Mouse (Mus musculus) kidney, adult 2 months (tissue): ENCODE measurements around the gene Gm1043.

Experiments
- CTCF ChIP-seq: fragments of 200-500 bp; conservative IDR thresholded peaks from 2 replicates; pipeline ENCODE4 v1.5.1; 2011; ENCODE audit warnings: low read depth, mild to moderate bottlenecking, control low read depth, low read length, moderate library complexity, mixed read lengths; ENCODE audit not compliant: insufficient read depth, insufficient read length
- POLR2A ChIP-seq: fragments of 200-500 bp; IDR thresholded peaks from one replicate; pipeline ENCODE4 v1.6.1; 2011; ENCODE audit warnings: low read depth, low read length, control low read depth

DNA sequence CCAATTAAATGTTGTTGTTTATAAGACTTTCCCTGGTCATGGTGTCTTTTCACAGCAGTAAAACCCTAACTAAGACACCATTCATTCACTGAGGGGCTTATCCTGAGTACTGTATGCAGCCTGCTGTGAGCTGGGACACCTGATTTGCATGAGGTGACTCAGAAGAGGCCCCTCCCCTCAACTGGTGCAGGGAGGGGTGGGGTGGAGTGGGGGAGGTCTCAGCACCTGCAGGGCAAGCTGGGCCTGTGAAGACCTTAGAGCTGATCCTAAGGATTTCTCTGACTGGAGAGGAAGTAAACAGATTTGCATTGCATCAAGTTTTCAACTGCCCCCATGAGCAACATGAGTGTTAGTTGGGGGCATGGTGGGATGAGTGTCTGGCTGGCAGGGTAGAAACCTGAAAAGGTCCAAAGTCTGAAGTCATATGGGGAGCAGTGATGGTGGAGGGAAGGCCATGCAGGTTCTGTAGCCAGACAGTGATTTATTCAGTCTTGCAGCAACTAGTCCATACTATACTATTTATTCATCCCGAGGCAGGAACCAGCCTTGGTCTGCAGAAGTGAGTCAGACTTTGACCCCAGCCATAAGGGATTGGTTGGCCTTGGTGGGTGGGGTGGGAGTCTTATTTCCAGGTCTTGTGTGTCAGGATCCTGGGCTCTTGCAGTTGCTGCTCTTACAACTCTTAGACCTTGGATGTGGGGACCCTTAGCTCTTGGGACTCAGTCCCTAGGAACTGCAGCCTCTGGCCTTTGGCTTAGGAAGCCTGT, 3.4 kb downstream of the Gm1043 start:
- no peak for TF ChIP-seq CTCF
- TF ChIP-seq POLR2A: no peak
